Mouse (Mus musculus): ENCODE data around the gene Inhbb.

DNA sequence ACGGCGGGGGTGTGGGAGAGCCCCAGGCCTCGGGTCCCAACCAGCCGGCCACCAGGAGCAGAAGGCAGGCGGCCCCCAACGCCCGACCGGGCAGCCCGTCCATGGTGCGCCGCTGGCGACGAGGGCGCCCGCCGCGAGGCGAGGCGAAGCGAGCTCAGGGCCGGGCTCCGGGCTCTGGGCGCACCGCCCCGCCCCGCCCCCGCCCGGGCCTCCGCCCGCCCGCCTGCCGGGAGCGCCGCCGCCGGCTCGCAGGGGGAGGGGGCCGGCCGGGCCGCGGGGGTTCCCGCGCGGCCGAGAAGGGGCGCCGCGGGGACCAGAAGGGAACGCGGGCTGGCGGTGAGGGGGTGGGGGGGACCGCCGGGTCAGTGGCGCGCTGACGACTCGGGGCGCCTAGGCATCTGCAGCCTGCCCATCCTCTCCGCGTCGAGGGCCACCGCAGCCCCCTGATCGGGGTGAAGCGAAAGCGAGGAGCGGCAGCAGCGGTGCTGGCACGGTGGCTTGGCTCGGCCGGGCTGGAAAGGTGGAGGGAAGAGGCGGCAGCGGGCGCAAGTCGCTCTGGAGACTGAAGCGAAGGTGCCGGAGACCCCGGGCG is 968 bp downstream of the Inhbb start:
- TF ChIP-seq POLR2A (IDR thresholded peaks at IDR 0.05; ENCODE audit: borderline replicate concordance, extremely low read depth, low read depth, low read length) (no peak), CTCF (IDR thresholded peaks at IDR 0.05; ENCODE audit: insufficient read depth, low read length) (no peak)

All from lung, adult 2 months (tissue).